Comparison of ENCODE assay signal across 16 mouse cellular contexts in the genomic region with DNA sequence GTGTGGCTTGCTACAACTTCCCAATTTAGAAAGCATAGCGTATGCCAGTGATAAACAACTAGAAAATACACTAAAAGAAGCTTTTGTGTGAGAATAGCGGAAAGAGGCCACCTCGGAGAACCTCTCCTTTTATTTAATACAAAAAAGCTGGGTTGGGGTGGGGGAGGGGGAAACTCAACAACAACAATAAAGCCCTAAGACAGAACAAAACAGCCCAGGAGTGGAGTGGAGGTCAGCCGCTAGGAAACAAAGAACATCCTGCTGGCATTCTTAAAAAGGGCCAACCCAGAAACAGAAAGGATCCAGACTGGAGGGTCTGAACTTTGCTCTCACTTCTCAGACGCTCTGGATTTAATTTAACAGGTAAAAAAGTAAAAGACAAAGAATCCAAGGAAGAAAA. TPM values are rescaled to one million over a fixed set of nuclear protein-coding genes. Genes with fewer than 3 reads are reported as not detected.
A peak's percentile ranks its signal among the peaks of the same experiment; 100 is the strongest.
DNase-seq lines count a peak whose midpoint lies in the region; ATAC-seq and TF ChIP-seq lines count a peak whose summit lies in the region.
"Had no signal": no experiment of that assay in that cellular context is flagged by ENCODE, and none has a peak within 500 bp of the region (broad histone marks: within the 10 kb centered on the region; RNA-seq: fewer than 3 reads in every experiment).

No protein-coding gene starts in this region.

- H3K27me3 ChIP-seq in midbrain, embryonic 11.5 days (ENCODE audit: control insufficient read depth, insufficient read depth, low read length) = no peaks in the 10 kb centered on the region
- no peaks in the 10 kb centered on the region for H3K27me3 ChIP-seq in midbrain, postnatal 0 days (ENCODE audit: insufficient read depth, low read length)
- H3K27me3 ChIP-seq in forebrain, embryonic 13.5 days = no peaks in the 10 kb centered on the region
- H3K27me3 ChIP-seq: heart, embryonic 13.5 days; neural tube, embryonic 13.5 days had no signal

- TF ChIP-seq CTCF in midbrain, postnatal 0 days (IDR thresholded peaks at IDR 0.05) = no peak

- H3K4me1 ChIP-seq in midbrain, embryonic 11.5 days (ENCODE audit: control insufficient read depth, insufficient read depth, low read length) = 0 out of 2 replicates have a peak, but pooled peaks cover 4% of the 10 kb centered on the region
- H3K4me1 ChIP-seq in midbrain, postnatal 0 days (ENCODE audit: insufficient read depth, low read length) = no peaks in the 10 kb centered on the region
- H3K4me1 ChIP-seq in forebrain, embryonic 13.5 days = no peaks in the 10 kb centered on the region
- H3K4me1 ChIP-seq: heart, embryonic 13.5 days; neural tube, embryonic 13.5 days had no signal

- H3K4me3 ChIP-seq in midbrain, embryonic 11.5 days (ENCODE audit: low read depth, low read length) = no peak overlapping the region
- H3K4me3 ChIP-seq in midbrain, postnatal 0 days (ENCODE audit: low read depth, low read length) = no peak overlapping the region
- no peak overlapping the region for H3K4me3 ChIP-seq in forebrain, embryonic 13.5 days
- H3K4me3 ChIP-seq: heart, embryonic 13.5 days; neural tube, embryonic 13.5 days had no signal

- H3K9me3 ChIP-seq in midbrain, embryonic 11.5 days (ENCODE audit: control insufficient read depth, low read length) = no peaks in the 10 kb centered on the region
- no peaks in the 10 kb centered on the region for H3K9me3 ChIP-seq in midbrain, postnatal 0 days (ENCODE audit: low read length)
- H3K9me3 ChIP-seq in forebrain, embryonic 13.5 days (replicated peaks) = no peaks in the 10 kb centered on the region
- H3K9me3 ChIP-seq: heart, embryonic 13.5 days; neural tube, embryonic 13.5 days had no signal

- no peaks in the 10 kb centered on the region for H3K36me3 ChIP-seq in midbrain, embryonic 11.5 days (ENCODE audit: control insufficient read depth, insufficient read depth, low read length)
- no peaks in the 10 kb centered on the region for H3K36me3 ChIP-seq in midbrain, postnatal 0 days (ENCODE audit: insufficient read depth, low read length)
- no peaks in the 10 kb centered on the region for H3K36me3 ChIP-seq in forebrain, embryonic 13.5 days (ENCODE audit: poor library complexity, severe bottlenecking)
- H3K36me3 ChIP-seq: heart, embryonic 13.5 days; neural tube, embryonic 13.5 days had no signal

- 12% methylated on average over 5 of the region's 5 CpGs for WGBS in midbrain, embryonic 11.5 days
- WGBS in midbrain, postnatal 0 days = 34% methylated on average over 5 of the region's 5 CpGs
- 18% methylated on average over 5 of the region's 5 CpGs for WGBS in forebrain, embryonic 13.5 days

- no peak overlapping the region for H3K9ac ChIP-seq in midbrain, embryonic 11.5 days (ENCODE audit: low read length)
- no peak overlapping the region for H3K9ac ChIP-seq in midbrain, postnatal 0 days (replicated peaks; ENCODE audit: low read length, poor library complexity, severe bottlenecking)
- H3K9ac ChIP-seq in forebrain, embryonic 13.5 days = no peak overlapping the region
- H3K9ac ChIP-seq: heart, embryonic 13.5 days; lung, embryonic 14.5 days; neural tube, embryonic 13.5 days had no signal

- H3K27ac ChIP-seq in midbrain, embryonic 11.5 days (ENCODE audit: low read depth, low read length) = peak overlapping the region; percentile 9; the same call in 1 of the 2 replicates
- no peak overlapping the region for H3K27ac ChIP-seq in midbrain, postnatal 0 days (ENCODE audit: low read depth, low read length)
- no peak overlapping the region for H3K27ac ChIP-seq in forebrain, embryonic 13.5 days
- H3K27ac ChIP-seq: heart, embryonic 13.5 days; neural tube, embryonic 13.5 days had no signal

- intact Hi-C loops in gastrocnemius, postnatal 36 days (cut with DNase I) = no loop called here

- peak; percentile 87 for DNase-seq in midbrain, embryonic 11.5 days (ENCODE audit: low spot score, missing footprints)
- DNase-seq in midbrain, postnatal 0 days (ENCODE audit: low spot score) = no peak
- DNase-seq in embryo, embryonic 10 days (ENCODE audit: low spot score) = peak; percentile 43
- no peak for DNase-seq in gastrocnemius, postnatal 36 days
- DNase-seq in cerebellum, postnatal 36 days = no peak
- DNase-seq in ovary, adult 18-20 months (ENCODE audit: low spot score) = no peak
- DNase-seq: cerebellum, postnatal 14 days; kidney, adult 11 months; kidney, postnatal 36 days; lung, embryonic 14.5 days; thymus, adult 2 months had no signal

- H3K4me2 ChIP-seq in midbrain, embryonic 11.5 days = no peak overlapping the region
- no peak overlapping the region for H3K4me2 ChIP-seq in midbrain, postnatal 0 days (ENCODE audit: low read depth, low read length, poor library complexity, severe bottlenecking)
- no peak overlapping the region for H3K4me2 ChIP-seq in forebrain, embryonic 13.5 days
- H3K4me2 ChIP-seq: heart, embryonic 13.5 days; liver, embryonic 11.5 days; lung, embryonic 14.5 days; neural tube, embryonic 13.5 days had no signal

- ATAC-seq in midbrain, embryonic 11.5 days (ENCODE audit: low FRiP score) = peak; percentile 83
- no peak for ATAC-seq in midbrain, postnatal 0 days (ENCODE audit: low FRiP score)
- ATAC-seq in forebrain, embryonic 13.5 days = peak; percentile 48; the same call in 1 of the 2 replicates
- ATAC-seq: CD4-positive, CD25-positive, alpha-beta regulatory T cell, adult 4 months had no signal

RNA-seq across cellular contexts. Expression of a gene that starts 11.3 kb away (rescaled TPM):
- polyA plus RNA-seq in midbrain, embryonic 11.5 days (2014; fragmentation: Nextera tagmentation; extraction: Ambion mirVana) = 6.9 and 7.6 TPM in 2 replicates
- total RNA-seq in midbrain, postnatal 0 days (2014; rRNA removed) = 15.0 and 21.4 TPM in 2 replicates
- 4.5 and 6.0 TPM in 2 replicates for polyA plus RNA-seq in midbrain, postnatal 0 days (2015; fragmentation: Nextera tagmentation; extraction: Ambion mirVana)
- polyA plus RNA-seq in forebrain, embryonic 13.5 days (2015; fragmentation: Nextera tagmentation; extraction: Ambion mirVana) = 8.8 and 9.6 TPM in 2 replicates
- 10 to 100 TPM in 1 of 2 experiments, 1 to 10 TPM in 1; 8.3 to 13.3 TPM for total RNA-seq in gastrocnemius, postnatal 36 days (2021)

RNA-seq across cellular contexts. Expression of a gene that starts 42.7 kb away (rescaled TPM):
- 48.2 and 50.0 TPM in 2 replicates for polyA plus RNA-seq in midbrain, embryonic 11.5 days (2014; fragmentation: Nextera tagmentation; extraction: Ambion mirVana)
- total RNA-seq in midbrain, postnatal 0 days (2014; rRNA removed) = 41.0 and 70.2 TPM in 2 replicates
- 58.9 and 62.5 TPM in 2 replicates for polyA plus RNA-seq in midbrain, postnatal 0 days (2015; fragmentation: Nextera tagmentation; extraction: Ambion mirVana)
- 57.1 and 62.3 TPM in 2 replicates for polyA plus RNA-seq in forebrain, embryonic 13.5 days (2015; fragmentation: Nextera tagmentation; extraction: Ambion mirVana)
- 1 to 10 TPM; 1.7 to 1.9 TPM for total RNA-seq in gastrocnemius, postnatal 36 days (2021)

Comparison
In these comparisons a context has a peak if more than half of its experiments do, and no peak if none do; other contexts are left out.
1. DNase-seq: peak in midbrain, embryonic 11.5 days (single experiment) and embryo, embryonic 10 days (single experiment); none in midbrain, postnatal 0 days (single experiment), gastrocnemius, postnatal 36 days (0 of 2), cerebellum, postnatal 36 days (0 of 2) and ovary, adult 18-20 months (single experiment).